Mouse (Mus musculus) kidney, adult 9 months (tissue): ENCODE results near the gene Chrm2.

Experiments used
- DNase-seq: peaks from one replicate; pipeline ENCODE4 v3.0.0; 2022

Chrm2 gene

GRCm38 (mm10) chr6:36387612-36388400 is at the start of gene Chrm2:
TSS of gene Chrm2 (plus strand) at chr6:36388084.
- DNase-seq: no peak

DNA sequence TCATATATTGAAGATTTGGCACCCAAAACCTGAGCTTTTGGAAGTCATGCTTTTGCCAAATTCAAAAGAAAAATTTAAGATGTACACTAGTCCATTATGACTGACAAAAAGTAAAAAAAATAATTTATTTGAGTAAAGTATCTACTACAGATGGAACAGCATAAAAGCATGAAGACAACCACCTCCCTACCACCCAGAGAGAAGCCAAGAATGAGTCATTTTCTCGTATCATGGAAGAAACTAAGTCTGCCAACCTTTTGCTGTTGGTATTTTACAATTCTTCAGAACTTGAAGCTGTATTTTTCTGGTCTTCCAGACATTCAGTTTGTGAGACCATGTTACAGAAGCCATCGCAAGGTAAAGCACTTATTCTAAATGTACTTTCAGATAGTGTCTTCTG is 13.9 kb upstream of the Chrm2 start:
- no peak for DNase-seq

- DNase-seq: no peak
These were observed 9.9 kb upstream of the Chrm2 start for GRCm38 (mm10) chr6:36377936-36378335.

DNA sequence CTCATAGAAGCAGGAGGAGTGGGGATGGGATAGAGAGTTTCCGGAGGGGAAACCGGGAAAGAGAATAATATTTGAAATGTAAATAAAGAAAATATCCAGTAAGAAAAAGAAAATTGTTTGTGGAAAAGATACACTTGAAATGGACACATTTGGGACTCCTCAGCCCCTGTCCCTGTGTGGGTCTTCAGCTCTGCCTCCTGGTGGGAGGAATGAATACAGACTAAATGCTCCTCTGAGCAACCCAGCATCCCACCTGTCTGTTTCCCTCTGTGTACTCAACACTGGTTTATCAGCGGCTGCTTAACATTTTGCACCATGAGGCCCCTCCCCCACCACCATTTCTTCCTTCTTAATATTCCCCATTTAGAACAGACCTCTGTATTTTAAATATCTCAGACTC is 3.8 kb upstream of the Chrm2 start:
- DNase-seq: no peak

DNA sequence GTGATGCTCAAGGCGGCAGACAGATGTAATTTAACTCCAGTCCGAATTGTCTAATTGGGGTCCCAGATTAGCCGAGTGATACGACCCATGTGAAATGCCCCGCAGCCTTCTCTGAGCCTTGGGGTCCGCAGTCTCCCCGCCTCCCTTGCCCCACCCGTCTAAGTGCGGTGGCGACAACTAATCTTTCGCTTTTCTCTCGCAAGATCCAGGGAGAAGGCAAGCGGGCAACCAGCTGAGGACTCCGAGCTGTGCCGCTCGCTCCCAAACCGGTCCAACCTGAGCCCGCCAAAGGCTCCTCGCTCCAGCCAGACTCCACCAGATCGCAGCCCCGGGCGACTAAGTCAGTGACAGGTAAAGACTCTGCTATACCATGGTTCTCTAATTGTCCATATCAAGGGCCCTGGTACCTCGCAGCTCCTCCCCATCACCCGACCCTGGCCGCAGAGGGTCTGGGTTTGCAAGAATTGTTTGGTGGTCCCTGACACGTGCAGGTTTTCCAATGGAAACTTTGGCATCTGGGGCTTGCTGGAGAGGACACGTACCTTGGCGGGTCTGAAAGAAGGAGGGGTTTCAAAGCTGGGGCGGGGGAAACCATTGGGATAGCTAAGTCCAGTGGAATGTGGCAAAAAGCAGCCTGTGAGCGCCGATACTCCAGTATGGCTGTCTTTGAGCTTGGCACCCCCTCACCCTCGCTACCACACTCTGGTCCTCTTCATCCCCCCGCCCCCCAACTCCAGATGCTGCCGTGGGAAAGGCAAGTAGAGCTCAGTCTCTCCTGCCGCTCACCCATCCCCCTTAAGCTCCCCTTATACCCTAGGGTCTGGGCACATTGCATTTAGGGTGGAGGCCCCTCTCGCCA is 746 bp downstream of the Chrm2 start:
- no peak for DNase-seq

- DNase-seq: no peak
These were observed 1.5 kb downstream of the Chrm2 start for GRCm38 (mm10) chr6:36389260-36389965.

- no peak for DNase-seq
These were observed 5.8 kb downstream of the Chrm2 start for GRCm38 (mm10) chr6:36393705-36394104.

- DNase-seq: peak; percentile 10
These were observed 17.3 kb downstream of the Chrm2 start for GRCm38 (mm10) chr6:36405139-36405538.

DNA sequence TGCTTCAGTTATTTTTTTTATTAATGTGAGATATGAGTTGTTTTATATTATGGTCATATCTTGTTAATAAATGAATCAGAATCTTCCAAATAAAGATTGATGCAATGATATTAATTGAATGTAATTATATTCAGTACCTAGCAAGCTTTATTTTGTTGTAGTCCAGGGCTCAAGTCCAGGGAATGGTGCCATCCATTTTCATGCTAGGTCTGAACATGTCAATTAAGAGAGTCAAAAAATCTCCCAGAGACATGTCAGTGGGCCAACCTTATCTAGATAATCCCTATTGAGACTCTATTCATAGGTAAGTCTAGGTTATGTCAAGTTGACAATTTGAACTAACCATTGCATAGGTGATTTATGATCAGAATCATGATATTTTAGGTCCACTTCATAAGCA is 21.1 kb downstream of the Chrm2 start:
- no peak for DNase-seq

DNA sequence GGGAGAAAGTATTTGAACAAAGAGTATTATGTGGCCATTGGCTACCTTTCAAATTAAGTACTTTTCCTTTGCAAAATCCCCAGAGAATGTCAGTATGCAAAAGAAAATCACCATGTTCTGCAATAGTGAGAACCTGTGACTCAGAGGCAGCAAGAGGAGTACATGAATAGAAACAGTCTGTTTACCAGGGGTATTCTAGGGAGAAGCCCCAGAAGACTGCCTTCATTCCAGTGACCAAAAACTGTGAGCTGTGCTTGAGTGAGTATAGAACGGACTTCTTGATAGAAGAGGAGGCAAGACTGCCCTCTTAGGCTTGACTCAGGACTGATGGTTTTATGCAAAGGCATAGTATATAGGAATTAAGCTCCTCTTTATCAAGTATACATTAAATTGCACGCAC is 22.2 kb downstream of the Chrm2 start:
- no peak for DNase-seq

GRCm38 (mm10) chr6:36419716-36420115 is 31.8 kb downstream of the Chrm2 start:
- DNase-seq: no peak

DNA sequence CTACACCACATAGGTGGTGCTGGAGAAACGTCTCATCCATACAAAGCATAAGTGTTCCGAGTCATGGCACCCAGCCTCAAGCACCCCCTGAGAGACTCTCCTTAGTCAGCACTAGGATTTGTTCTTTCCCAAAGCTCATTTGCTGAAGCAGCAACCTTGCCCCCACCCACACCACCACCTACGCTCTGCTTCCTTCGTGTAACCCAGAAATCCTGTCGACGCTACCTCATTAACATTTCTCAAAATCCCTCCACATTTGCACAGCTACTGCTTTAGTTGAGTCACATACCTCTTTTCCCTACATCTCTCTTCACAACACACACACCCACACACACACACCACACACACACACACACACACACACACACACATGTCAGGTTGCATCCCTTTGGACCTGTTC is 50.1 kb downstream of the Chrm2 start:
- no peak for DNase-seq

DNA sequence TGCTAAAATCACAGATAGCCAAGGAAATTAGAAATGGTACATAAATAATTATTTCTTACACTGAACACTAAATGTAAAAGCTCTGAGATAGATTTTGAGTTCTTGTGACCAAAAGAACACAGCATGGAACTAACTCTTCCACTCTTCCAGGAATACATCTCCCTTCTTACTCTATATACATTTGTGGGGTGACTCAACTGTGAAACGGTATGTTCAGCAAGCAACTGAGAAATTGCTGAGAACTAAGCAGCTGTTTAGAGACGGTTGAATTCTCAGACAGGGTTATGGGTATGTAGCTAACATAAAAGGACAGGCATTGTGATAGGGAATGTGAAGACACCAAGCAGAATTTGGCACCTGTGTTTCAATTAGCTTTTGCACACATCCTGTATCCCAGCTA is 51.3 kb downstream of the Chrm2 start:
- DNase-seq: no peak

GRCm38 (mm10) chr6:36451480-36451879 is 63.6 kb downstream of the Chrm2 start:
- no peak for DNase-seq

DNA sequence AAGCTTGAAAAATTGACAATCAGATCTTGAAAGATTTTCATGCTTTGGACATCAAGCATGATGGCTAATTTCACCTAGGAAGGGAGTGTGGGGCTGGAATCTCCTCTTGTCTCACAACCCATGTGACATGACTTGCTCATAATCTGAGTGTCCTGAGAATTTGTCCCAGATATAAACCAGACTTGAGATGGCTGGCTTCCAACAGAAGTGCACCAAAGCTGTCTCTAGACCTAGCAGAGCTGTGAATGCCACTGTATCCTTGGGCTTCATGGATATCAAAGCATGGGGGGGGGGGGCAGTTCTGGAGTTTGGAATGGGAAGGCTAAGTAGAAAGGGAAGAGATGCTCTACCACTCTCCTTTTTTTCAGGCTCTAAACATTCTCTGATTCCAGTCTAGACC is 67.2 kb downstream of the Chrm2 start:
- no peak for DNase-seq

GRCm38 (mm10) chr6:36457015-36457414 is 69.1 kb downstream of the Chrm2 start:
- no peak for DNase-seq

- no peak for DNase-seq
These were observed 76.1 kb downstream of the Chrm2 start for GRCm38 (mm10) chr6:36464008-36464407.

- no peak for DNase-seq
These were observed 96.3 kb downstream of the Chrm2 start for GRCm38 (mm10) chr6:36484132-36484665.

DNA sequence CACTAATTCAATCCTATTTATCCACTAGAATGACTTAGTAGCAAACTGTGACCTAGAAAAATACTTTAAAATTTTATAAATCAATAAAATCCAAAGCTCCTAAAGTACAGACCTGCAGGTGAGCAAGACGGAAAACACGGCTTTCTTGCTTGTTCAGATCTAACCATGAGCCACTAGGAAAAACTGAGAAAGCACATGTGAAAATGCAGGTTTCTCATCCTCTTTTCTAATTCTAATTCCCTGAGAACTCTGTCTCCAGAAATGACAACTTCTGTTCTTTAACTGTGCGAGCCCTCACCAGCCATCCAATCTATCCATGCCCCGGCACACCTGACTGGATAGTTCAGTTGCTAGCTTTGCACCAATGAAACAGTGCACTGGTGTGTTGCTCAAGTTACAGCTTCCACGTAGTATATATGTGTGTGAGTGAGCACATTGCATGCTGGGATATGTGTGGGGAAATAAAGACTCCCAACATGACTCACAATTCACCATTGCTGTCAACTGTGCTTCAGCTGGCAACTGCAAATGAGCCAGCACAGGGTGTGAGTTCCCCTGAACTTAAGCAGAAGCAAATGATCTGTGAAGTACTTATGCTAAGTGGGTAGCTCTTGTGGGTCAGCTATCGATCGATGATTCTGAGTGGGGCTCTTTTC is 119.3 kb downstream of the Chrm2 start:
- DNase-seq: no peak

GRCm38 (mm10) chr6:36507946-36508345 is 120.1 kb downstream of the Chrm2 start:
- DNase-seq: no peak

DNA sequence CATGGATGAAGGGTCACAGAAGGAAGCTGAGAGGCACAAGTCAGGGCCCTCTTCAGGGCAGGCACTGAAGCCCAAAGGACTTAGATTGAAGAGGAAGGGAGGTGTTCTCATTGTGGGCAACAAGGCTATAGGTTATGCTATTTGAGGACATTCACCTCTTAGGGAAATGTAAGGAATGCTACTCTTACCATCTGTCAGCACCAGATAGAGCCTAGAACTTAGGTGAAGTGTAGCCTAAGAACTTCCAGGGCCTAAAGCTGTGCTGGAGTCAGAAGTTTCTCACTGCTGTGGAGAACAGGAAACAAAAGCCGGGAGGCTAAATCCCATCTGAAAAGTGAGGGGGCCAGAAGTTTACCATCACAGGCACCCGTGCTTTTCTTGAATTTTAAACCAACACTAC is 120.6 kb downstream of the Chrm2 start:
- no peak for DNase-seq

DNA sequence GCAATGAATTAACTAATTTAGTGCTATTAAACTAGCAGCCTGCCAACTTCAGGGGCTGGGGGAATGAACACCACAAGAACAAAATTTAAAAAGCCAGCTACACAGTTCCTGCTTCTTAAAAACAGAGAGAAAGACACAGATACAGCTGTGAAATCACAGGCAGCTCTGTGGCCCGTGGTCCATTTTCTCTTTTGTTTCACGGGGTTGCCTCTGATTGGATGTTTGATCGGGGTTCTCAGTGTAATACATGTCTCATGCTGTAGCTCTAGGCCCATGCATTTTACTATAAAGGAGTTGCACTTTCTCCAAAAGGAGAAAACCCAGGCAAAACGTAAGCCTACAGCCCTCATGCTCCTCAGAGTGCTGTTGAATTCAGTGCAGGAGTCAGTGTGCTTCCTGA is 128.6 kb downstream of the Chrm2 start:
- DNase-seq: no peak

GRCm38 (mm10) chr6:36517242-36517641 is 129.4 kb downstream of the Chrm2 start:
- no peak for DNase-seq
